Mouse (Mus musculus): ENCODE measurements around the gene Rdh12.

DNA sequence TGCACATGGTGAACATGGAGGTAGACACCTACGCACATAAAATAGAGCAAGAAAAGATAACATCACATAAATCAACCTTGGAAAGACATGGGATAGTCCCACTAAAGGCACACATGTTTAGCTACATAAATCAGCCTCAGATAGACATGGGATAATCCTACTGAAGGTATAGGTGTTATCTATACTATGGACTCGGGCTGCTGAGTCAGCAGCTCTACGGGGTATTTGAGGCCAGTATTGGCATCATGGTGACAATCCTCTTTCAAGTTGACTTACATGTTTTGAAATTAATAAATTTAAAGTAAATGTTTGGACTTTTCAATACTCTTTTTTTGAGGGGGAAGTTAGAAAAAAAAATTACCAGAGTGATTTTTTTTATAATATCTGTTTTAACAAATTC, 45.8 kb upstream of the Rdh12 start:
- no peak for TF ChIP-seq CTCF (IDR thresholded peaks at IDR 0.05; ENCODE audit: insufficient read depth, low read length)
- TF ChIP-seq POLR2A (IDR thresholded peaks at IDR 0.05; ENCODE audit: borderline replicate concordance, extremely low read depth, low read depth, low read length): no peak

Data from lung, adult 2 months (tissue).